Mouse (Mus musculus) activated CD4-positive, CD25-positive, alpha-beta regulatory T cell, adult 4 months (primary cell): ENCODE measurements around the gene Lmna. TPM values are rescaled to one million over a fixed set of nuclear protein-coding genes. Genes with fewer than 3 reads are reported as not detected.

Source experiments
- ATAC-seq: one replicate; pipeline ENCODE4 v1.8.0; 2017
- polyA plus RNA-seq, 2 experiments: library from polyadenylated mRNA; unstranded; fragments of 100-300 nt; shearing (Covaris generic); gene quantifications; one replicate each; pipeline ENCODE4 v1.2.1; 2017

The Lmna gene
- polyA plus RNA-seq, 2 experiments from 2014 or later, result 4.6 to 6.4 TPM

- no peak for ATAC-seq
These were observed 67.3 kb downstream of the Lmna start for GRCm38 (mm10) chr3:88442488-88442887.

GRCm38 (mm10) chr3:88440500-88441381 is 69.0 kb downstream of the Lmna start:
- ATAC-seq, result peak; percentile 43

GRCm38 (mm10) chr3:88439582-88439981 is 70.2 kb downstream of the Lmna start:
- ATAC-seq, result no peak

GRCm38 (mm10) chr3:88437454-88437853 is 72.3 kb downstream of the Lmna start:
- no peak for ATAC-seq

GRCm38 (mm10) chr3:88436395-88437201 is 73.2 kb downstream of the Lmna start:
- ATAC-seq, result no peak

GRCm38 (mm10) chr3:88435515-88435914 is 74.2 kb downstream of the Lmna start:
- ATAC-seq, result no peak

Other genes with a start within 250 kb of the Lmna start
- gene Gm38392, start 222.7 kb downstream of the Lmna start, polyA plus RNA-seq, result not detected
- 1 to 10 TPM; 2.7 to 7.4 TPM for gene Tsacc, start 213.0 kb downstream of the Lmna start, polyA plus RNA-seq
- 100 to 1,000 TPM; 180 to 209 TPM for gene Cct3, start 212.8 kb downstream of the Lmna start, polyA plus RNA-seq
- gene Glmp, start 184.9 kb downstream of the Lmna start, polyA plus RNA-seq, result 100 to 1,000 TPM; 356 to 375 TPM
- gene Tmem79, start 173.8 kb downstream of the Lmna start, polyA plus RNA-seq, result 1 to 10 TPM in 1 of 2 experiments, under 1 TPM in 1; 0.78 to 1.3 TPM
- gene Smg5, start 173.7 kb downstream of the Lmna start, polyA plus RNA-seq, result 10 to 100 TPM; 30.2 to 50.2 TPM
- gene Paqr6, start 145.4 kb downstream of the Lmna start, polyA plus RNA-seq, result not detected
- not detected for gene Bglap3, start 137.2 kb downstream of the Lmna start, polyA plus RNA-seq
- gene Bglap2, start 131.3 kb downstream of the Lmna start, polyA plus RNA-seq, result not detected
- not detected for gene Bglap, start 125.5 kb downstream of the Lmna start, polyA plus RNA-seq
- 10 to 100 TPM; 62.7 to 63.7 TPM for gene Pmf1, start 99.6 kb downstream of the Lmna start, polyA plus RNA-seq
- gene Slc25a44, start 84.8 kb downstream of the Lmna start, polyA plus RNA-seq, result 10 to 100 TPM; 12.8 to 16.7 TPM
- 10 to 100 TPM; 31.5 to 44.8 TPM for gene Sema4a, start 48.8 kb downstream of the Lmna start, polyA plus RNA-seq
- gene Mex3a, start 22.4 kb upstream of the Lmna start, polyA plus RNA-seq, result under 1 TPM; 0.10 to 0.81 TPM
- gene Rab25, start 38.3 kb upstream of the Lmna start, polyA plus RNA-seq, result not detected
- 100 to 1,000 TPM; 132 to 197 TPM for gene Lamtor2, start 43.1 kb upstream of the Lmna start, polyA plus RNA-seq
- 10 to 100 TPM; 10.9 to 14.0 TPM for gene Ubqln4, start 43.8 kb upstream of the Lmna start, polyA plus RNA-seq
- gene Ssr2, start 65.9 kb upstream of the Lmna start, polyA plus RNA-seq, result 100 to 1,000 TPM; 163 to 193 TPM
- gene Arhgef2, start 96.0 kb upstream of the Lmna start, polyA plus RNA-seq, result 10 to 100 TPM; 45.7 to 54.0 TPM
- not detected for gene Rxfp4, start 143.2 kb upstream of the Lmna start, polyA plus RNA-seq
- 10 to 100 TPM; 43.2 to 46.4 TPM for gene Khdc4, start 175.8 kb upstream of the Lmna start, polyA plus RNA-seq
- 10 to 100 TPM; 36.5 to 43.2 TPM for gene Rit1, start 206.9 kb upstream of the Lmna start, polyA plus RNA-seq